Mouse (Mus musculus) heart, postnatal 36 days (tissue): ENCODE data around the gene Gm13283. TPM values are rescaled to one million over a fixed set of nuclear protein-coding genes. Genes with fewer than 3 reads are reported as not detected.
"Not testable (repeated sequence)": the region's sequence is repeated elsewhere in the genome, so short reads cannot be mapped to it uniquely, and the experiment has no call there.

ENCODE experiments used
- DNase-seq, 2 experiments: peaks; one replicate each; pipeline ENCODE4 v3.0.0; 2021 to 2022
- intact Hi-C: fragments of 180-260 bp; cut with DNase I; formaldehyde crosslinking; loops from one replicate; pipeline ENCODE4 v1.15.1; 2025
- total RNA-seq, 2 experiments: library from RNA; stranded (reverse); gene quantifications; 2 replicates each; pipeline ENCODE4 v1.2.3; 2021

Gene Gm13283
- total RNA-seq, result not detected

DNA sequence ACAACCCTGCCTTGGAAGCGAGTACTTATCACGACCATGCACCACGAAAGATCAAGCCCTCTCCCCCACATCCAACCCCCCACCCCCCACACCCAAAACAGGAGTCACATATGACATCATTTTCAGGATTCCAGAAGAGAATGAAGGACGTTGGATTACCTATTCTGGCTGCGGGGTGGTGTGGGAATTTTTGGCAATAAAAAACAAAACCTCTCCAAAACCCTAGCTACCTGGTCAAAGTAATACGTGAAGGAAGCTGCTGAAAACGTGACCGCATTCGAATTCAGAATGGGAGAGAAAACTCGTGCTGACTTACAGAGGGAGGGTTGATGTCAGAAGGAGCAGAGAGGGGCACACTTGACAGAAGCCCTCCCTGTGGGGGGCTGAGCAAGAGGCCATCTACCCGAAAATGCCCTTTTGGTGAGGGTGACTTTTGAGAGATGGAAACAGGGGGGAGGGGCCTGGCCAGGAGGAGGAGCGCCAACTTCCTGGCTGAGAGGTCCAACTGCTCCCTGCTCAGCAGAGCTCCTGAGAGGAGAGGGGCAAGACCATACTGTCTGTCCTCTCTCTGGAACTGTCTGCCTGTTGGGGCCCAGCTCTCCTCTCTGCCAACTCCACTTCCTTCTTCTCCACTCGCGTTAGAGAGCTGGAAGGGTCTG, at the start of gene Gm13283:
Gene Gm13283 (plus strand): TSS at position 510 of the 659 bp plus-strand sequence.
- peak in 1 of 2 experiments; percentile 26 for DNase-seq
- intact Hi-C loops, result not testable (repeated sequence)

DNA sequence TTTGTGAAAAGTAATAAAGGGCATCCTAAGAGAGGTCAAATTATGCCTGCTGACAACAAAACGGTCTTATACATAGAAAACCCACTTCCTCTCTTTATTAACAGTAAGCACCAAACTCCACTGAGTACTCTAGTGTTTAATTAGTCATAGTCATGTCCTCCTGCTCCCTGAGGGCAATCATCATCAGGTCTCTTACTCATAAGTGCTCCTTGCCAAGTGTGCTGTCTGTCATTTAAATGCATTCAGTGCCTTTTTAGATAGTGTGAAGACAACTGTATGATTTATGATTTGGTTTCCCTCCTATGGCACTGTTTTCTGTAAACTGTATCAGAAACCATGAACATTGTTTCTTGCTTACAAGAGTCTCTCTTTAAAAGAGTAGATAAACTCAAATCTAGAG, 45.6 kb upstream of the Gm13283 start:
- intact Hi-C loops, result no loop called here
- no peak for DNase-seq

DNA sequence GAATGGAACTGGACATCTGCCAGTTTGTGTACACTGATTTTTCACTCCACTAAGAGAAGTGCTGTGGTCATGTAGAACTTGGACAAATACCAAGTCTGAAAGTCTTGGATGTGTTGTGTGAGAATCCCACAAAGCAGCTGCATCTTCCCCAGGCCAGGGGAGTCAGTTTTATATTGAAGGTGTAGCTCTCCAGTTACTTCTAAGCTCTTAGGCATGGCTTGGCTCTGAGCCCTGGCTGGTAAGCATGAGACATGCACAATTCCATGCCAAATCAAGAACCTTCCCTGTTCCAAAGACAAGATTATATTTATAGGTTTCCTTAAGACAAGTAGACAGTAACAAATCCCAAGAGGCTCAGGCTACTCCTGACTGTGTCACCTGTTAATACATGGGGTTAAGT, 44.9 kb upstream of the Gm13283 start:
- DNase-seq, result no peak
- intact Hi-C loops, result no loop called here

DNA sequence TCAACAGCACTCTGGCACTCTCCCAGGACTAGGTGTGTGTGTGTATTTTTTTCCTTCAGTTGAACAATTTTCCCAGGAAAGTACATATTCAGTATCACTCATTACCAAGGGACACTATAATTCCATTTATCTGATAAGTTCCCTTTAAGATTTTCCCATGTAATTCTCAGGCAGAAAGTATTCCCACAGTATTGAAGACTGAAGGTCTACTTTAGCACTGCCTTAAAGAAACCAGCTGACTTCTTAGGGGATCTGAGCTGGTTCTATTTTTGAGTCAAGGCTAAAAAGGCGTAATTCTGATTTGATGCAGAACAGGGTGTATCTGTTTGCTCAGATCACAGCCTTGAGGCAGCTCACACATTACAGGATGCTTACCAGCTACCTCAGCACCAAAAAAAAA, 41.2 kb upstream of the Gm13283 start:
- intact Hi-C loops, result no loop called here
- no peak for DNase-seq

DNA sequence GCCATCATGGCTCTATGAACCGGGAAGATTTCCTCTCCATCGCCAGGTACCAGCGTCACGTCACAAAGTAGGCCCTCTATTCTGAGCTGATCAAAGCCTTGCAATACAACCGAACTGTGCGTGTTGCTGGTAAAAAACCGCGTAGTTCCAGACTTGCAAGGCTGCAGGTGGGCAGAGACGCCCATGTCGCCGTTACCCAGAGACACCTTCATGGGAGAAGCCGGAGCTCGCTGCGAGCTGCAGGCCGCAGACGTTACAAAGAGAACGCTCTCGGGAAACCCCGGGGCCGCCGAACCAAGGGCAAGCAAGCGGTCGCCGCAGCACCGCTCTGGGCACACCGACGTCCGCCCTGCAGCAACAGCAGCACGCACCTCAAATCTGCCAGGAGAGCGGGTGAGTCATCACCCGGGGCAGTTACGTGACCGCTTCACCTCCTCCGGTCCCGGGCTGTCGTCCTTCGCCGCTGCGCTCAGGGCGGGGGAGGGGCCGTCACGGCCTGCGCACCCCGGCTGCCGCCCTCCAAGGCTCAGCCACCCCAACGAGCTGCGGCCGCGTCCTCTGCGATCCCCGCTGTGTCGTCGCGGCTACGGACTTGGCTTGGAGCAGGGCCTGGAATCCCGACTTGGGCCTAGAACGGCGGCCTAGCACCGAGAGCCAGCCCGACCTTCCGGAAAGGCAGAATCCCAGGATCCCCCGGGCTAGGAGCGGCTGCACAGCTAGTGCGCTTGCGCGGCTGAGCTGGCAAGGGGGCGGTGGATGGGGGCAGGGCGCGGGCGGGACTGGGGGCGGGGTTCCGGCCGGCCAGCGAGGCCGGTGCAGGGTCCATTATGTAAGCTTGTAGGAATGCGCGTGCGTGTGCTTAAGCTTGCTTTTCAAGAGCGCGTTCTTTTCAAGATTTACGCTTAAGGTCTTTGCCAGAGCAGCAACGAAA, 37.9 kb upstream of the Gm13283 start, which contains the start of the genes Gm26566 and Klhl9:
Gene Gm26566 (plus strand): TSS at position 15 of the 931 bp plus-strand sequence.
Gene Klhl9 (minus strand): TSS at position 675 of the 931 bp plus-strand sequence.
- intact Hi-C loops, result no loop called here
- DNase-seq, result peak; percentile 88 to 95

DNA sequence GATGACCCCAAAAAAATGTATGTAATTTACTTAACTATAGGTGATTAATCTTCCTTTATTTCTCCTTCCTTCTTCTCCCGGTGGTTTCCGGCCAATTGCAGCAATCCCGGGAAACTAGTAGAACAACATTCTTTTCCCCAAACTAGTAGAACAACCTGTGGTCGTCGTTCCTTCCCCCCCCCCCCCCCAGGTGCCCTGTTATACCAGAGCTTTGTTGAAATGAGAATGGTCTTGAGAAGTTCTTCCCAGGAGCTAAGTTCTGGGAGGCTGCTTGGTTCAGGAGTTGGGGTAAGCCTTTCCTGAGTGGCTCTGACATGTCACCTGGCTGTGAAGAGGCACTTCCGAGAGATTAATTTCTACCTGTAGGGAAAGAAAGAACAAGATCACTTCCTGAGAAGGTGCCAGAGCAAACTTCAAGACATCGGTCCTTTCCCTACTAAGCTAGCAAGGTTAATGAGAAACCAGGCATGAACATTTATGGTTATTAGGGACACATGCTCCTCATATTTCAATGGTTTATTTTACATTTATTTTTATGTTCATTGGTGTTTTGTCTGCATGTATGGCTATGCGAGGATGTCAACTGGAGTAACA, 36.3 kb upstream of the Gm13283 start:
- DNase-seq, result no peak
- intact Hi-C loops, result no loop called here

DNA sequence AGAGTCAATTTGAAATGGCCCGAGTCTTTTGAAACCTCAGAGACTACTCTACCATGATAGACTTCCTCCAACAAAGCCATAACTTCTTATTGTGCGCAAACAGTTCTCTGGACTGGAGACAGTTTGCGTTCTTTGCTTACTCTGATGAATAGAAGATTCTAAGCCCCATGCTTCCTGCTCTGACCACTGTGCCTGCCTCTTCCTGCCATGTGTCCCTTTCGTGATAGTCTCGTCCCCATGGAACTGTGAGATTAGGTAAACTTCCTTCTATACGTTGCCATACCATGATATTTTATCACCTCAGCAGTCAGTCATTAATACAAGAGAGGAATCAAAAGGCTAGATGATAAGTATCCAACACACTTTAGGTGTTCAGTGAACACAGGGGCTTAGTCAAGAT, 33.2 kb upstream of the Gm13283 start:
- DNase-seq, result no peak
- intact Hi-C loops, result loop anchor here (1.0 kb wide), 1 partner anchor 30 kb away; no protein-coding TSS in a partner anchor

DNA sequence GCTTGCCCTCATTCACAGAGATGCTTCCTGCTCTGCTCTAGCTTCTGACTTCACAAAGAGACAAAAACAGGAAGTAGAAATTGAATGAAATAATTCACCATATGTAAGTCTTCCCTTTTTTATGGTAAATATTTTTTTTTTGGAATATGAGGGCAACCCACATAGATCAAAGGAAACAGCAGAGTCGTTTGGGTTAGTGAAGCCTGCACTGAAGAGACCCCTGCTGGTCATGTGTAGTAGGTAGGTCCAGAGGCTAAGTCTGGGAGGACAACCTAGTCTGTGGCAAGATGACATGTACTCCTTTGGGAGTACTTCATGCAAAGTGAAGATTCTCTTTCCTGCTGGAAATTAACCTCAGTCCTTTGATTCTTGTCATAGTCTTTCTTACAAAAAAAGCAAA, 32.6 kb upstream of the Gm13283 start:
- peak; percentile 32 to 40 for DNase-seq
- intact Hi-C loops, result loop anchor here (1.0 kb wide), 1 partner anchor 31 kb away; no protein-coding TSS in a partner anchor

DNA sequence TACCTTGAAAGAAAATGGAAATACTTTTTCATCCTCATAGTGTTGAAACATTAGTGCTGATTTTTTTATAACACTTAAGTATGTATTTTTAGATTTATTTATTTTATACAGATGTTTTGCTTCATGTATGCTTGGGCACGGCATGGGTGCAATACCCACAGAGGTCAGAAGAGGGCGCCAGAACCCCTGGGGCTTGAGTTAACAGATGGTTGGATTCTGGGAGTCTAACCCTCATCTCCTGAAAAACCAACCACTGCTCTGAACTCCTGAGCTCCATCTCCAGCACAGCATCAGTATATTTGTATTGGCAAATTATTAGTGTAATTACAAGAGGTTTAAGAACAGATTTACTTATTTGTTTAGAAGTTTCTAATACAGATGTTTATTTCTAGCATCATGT, 21.4 kb upstream of the Gm13283 start:
- peak; percentile 75 to 86 for DNase-seq

DNA sequence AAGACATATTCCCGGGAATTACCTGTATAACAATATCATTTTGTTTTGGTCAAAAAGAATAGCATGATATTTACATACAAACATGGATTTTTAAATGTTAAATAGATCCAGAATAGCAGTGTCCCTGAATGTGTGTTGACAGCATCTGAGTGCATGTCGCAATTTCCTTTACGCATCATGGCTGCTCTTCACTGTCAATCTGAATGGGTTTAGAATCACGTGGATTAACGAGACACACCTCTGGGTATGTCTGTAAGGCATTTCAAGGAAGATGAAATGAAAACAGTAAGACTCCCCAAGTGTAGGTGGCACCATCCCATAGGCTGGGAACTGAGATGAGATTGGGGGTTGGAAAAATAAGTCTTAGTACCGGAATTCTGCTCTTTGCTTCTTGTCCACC, 20.9 kb upstream of the Gm13283 start:
- intact Hi-C loops, result no loop called here
- no peak for DNase-seq

More for the DNA sequence above, 21.4 kb upstream of the Gm13283 start:
- intact Hi-C loops, result loop anchor here (1.0 kb wide), 1 partner anchor 19 kb away; no protein-coding TSS in a partner anchor

DNA sequence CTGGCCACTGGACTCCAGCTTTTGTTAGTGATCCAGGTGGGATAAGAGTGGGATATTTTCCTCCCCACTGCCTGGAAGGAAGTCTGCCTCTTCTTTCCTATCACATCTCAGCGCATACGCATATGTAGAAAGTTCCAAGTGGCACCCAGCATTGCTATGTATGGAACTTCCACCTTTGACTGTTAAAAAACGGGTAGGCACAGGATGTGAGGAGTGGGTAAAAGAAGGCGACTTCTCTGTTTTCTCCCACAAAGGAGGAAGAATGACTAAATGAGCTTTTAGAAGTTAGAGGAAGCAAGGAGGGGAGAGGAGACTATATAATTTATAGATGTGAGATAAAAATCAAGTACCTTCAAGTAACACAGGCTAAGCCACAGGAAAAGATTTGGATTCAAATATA, 18.5 kb upstream of the Gm13283 start:
- intact Hi-C loops, result loop anchor here (1.0 kb wide), 1 partner anchor 15 kb away; no protein-coding TSS in a partner anchor
- no peak for DNase-seq

DNA sequence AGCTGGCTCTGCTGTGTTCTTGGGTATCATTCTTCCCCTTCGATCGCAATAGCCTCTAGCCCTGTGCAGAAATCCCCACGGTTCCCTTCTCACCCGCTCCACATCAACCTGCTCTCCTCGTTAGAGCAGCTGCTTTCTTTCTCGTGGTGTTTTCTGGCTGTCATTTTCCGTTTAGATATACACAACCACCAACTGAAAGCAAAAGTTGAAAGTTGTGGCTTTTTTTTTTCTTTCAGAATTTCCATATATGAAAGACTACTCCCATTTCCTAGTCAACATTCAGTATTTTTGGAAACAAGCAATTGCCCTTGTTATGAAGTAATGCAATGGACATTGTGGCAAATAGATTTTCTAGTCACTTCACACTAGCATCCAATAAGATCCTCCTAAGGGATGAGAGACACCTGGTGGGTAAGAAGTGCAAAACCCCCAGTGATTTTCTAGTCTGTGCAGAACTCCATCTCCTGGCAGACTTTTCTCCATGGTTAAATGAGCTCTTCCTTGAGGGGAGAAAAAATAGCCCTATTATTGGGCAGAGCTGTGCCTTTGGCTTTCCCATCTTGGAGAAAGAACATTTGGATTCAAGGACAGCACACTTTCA, 17.0 kb upstream of the Gm13283 start:
- intact Hi-C loops, result no loop called here

DNA sequence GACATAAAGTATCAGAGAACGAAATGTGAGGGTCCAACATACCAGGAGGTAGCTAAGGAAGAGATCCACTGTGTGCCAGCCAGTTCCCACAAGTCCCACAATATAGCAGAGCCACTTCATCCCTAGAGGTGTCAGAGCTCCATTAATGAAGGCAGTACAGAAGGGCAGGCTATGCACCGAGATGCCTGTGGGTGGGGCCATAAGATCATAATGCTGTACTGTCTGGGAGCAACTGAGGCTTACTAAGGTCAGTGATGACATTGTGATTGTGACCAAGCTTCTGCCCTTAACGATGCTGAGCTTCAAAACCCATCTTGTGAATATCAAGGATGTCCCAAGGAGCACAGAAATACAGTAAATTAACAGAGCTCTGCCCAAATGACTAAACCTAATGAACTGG, 15.7 kb upstream of the Gm13283 start:
- intact Hi-C loops, result no loop called here
- DNase-seq, result no peak

More for the DNA sequence above, 17.0 kb upstream of the Gm13283 start:
- no peak for DNase-seq

DNA sequence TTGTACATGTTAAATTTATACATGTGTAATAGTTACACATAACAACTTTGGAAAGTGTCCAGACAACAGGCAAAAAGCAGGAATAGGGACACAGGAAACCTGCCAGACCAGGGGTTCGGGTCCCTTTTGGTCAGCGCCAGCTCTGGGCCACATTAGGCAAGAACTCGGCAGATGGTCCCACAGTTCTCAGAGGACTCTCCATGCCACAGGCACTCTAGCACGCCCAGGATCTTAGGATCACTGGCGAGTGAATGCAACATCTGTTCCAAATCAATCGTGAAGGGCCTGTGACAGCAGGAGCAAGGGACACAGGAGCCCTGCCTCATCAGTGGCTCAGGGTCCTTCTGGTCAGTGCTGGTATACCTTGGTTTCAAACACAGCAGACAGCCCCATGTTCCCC, 10.0 kb upstream of the Gm13283 start:
- intact Hi-C loops, result no loop called here
- DNase-seq, result no peak

DNA sequence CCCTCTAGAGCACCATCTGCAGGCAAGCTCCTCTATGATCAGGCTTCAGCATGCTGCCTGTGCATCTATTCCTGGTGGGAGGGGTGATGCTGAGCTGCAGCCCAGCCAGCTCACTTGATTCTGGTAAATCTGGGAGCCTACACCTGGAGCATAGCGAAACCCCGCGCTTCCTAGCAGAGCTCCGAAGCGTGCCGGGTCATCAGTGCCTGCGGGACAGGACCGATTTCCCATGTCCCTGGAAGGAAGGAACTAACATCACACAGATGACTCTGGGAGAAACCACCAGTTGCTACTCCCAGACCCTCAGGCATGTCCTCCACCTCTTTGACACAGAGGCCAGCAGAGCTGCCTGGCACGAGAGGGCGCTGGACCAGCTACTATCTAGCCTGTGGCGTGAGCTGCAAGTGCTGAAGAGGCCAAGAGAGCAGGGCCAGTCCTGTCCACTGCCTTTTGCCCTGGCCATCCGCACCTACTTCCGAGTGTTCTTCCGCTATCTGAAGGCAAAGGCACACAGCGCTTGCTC, 5.0 kb upstream of the Gm13283 start, which contains the start of gene Gm13271:
Gene Gm13271 (plus strand): TSS at position 51 of the 523 bp plus-strand sequence.
- peak; percentile 70 to 75 for DNase-seq
- intact Hi-C loops, result not testable (repeated sequence)

DNA sequence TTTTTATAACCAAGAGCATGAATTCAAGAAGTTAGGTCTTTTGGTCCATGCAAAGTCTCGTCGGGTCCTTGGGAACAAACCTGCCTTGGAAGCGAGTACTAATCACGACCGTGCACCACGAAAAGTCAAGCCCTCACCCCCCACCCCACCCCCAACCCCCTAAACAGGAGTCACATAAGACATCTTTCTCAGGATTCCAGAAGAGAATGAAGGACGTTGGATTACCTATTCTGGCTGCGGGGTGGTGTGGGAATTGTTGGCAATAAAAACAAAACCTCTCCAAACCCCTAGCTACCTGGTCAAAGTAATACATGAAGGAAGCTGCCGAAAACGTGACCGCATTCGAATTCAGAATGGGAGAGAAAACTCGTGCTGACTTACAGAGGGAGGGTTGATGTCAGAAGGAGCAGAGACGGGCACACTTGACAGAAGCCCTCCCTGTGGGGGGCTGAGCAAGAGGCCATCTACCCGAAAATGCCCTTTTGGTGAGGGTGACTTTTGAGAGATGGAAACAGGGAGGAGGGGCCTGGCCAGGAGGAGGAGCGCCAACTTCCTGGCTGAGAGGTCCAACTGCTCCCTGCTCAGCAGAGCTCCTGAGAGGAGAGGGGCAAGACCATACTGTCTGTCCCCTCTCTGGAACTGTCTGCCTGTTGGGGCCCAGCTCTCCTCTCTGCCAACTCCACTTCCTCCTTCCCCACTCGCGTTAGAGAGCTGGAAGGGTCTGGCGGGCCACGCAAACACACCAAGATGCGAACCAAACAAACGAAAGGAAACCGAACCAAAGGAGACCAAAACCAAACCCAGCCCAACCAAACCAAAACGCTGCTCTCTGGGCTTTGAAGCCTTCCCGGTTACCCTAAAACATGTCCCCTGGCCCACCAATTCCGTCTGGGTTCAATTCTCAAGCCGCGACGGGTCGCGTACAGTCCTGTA, 3.1 kb upstream of the Gm13283 start:
- DNase-seq, result peak; percentile 40 to 58
- intact Hi-C loops, result loop anchor here (1.0 kb wide), 2 partner anchors 16 to 19 kb away; no protein-coding TSS in a partner anchor

DNA sequence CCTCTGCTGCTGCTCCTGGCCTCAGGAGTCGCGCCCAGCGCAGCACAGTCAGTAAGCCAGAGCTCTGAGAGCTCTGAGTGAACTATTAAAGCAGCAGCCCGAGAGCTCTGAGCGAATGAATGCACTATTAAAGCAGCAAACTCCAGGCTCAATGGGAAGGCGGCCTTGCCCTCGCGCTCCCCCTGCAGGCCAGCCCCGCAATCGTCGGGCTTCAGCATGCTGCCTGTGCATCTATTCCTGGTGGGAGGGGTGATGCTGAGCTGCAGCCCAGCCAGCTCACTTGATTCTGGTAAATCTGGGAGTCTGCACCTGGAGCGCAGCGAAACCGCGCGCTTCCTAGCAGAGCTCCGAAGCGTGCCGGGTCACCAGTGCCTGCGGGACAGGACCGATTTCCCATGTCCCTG, 2.3 kb upstream of the Gm13283 start:
- DNase-seq, result peak; percentile 87 to 91
- intact Hi-C loops, result loop anchor here (1.0 kb wide), 1 partner anchor 19 kb away; no protein-coding TSS in a partner anchor

DNA sequence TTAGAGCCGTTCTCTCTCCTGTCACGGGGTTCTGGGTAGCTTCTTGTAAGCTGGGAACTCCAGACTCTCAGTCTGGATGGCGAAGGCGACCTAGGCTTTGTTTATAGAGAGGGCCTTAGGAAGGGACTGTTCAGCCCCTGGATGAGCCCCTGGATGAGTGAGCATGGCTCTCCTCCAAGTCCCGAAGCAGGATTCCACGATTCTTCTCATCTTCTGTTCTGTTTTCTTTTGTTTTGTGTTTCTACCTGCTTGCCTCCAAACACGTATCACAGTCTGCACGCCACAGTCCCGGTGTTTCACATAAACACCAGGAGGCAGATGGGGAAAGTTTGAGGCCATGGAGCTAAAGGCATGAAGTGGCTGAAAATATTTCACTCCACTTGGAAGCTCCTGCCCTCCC, 1.2 kb upstream of the Gm13283 start:
- intact Hi-C loops, result not testable (repeated sequence)
- DNase-seq, result peak in 1 of 2 experiments; percentile 4

DNA sequence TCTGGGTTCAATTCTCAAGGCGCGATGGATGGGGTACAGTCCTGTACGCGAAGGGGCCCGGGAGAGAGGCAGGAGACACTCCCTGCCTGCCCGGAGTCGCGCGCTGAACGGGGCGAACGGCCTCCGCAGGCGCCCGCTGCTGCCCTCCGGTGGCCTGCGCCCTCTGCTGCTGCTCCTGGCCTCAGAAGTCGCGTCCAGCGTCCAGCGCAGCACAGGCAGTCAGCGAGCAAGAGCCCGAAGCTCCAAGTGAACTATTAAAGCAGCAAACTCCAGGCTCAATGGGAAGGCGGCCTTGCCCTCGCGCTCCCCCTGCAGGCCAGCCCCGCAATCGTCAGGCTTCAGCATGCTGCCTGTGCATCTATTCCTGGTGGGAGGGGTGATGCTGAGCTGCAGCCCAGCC, 512 bp downstream of the Gm13283 start:
- intact Hi-C loops, result not testable (repeated sequence)
- DNase-seq, result peak; percentile 77 to 78
